Mouse (Mus musculus) intestine, embryonic 15.5 days (tissue): ENCODE results near the gene Poc1b. TPM values are rescaled to one million over a fixed set of nuclear protein-coding genes. Genes with fewer than 3 reads are reported as not detected.

ENCODE experiments used
- ATAC-seq: fragments of 200-750 bp; cut with Nextera tagmentation; 2 replicates; pipeline ENCODE4 v1.8.0; 2017; ENCODE audit warnings: moderate TSS enrichment, moderate library complexity
- H3K27ac ChIP-seq: fragments of 300-500 bp; sonication (generic); 2 replicates; pipeline ENCODE4 v1.5.1; 2015; ENCODE audit warnings: mild to moderate bottlenecking, inconsistent platforms
- H3K27me3 ChIP-seq: fragments of 300-500 bp; sonication (generic); replicated peaks from 2 replicates; pipeline ENCODE4 v1.6.1; 2015; ENCODE audit warnings: inconsistent platforms
- H3K36me3 ChIP-seq: fragments of 300-500 bp; sonication (generic); 2 replicates; pipeline ENCODE4 v1.6.1; 2015; ENCODE audit warnings: inconsistent platforms
- H3K4me1 ChIP-seq: fragments of 300-500 bp; sonication (generic); replicated peaks from 2 replicates; pipeline ENCODE4 v1.6.1; 2015; ENCODE audit warnings: inconsistent platforms
- H3K4me2 ChIP-seq: fragments of 300-500 bp; sonication (generic); replicated peaks from 2 replicates; pipeline ENCODE4 v1.6.1; 2015; ENCODE audit warnings: mild to moderate bottlenecking, inconsistent platforms
- H3K4me3 ChIP-seq: fragments of 300-500 bp; sonication (generic); replicated peaks from 2 replicates; pipeline ENCODE4 v1.5.1; 2015; ENCODE audit warnings: inconsistent platforms
- H3K9ac ChIP-seq: fragments of 300-500 bp; sonication (generic); 2 replicates; pipeline ENCODE4 v1.6.1; 2015; ENCODE audit warnings: inconsistent platforms
- H3K9me3 ChIP-seq: fragments of 300-500 bp; sonication (generic); 2 replicates; pipeline ENCODE4 v1.6.1; 2016; ENCODE audit warnings: inconsistent platforms
- WGBS: fragments of 180-500 bp; shearing (Covaris S2); methylation state at CpG from one replicate; pipeline ENCODE4 v1.1.7; 2015; 5-methylcytosine and 5-hydroxymethylcytosine counted together
- polyA plus RNA-seq: library from polyadenylated mRNA; unstranded; fragments of >200 nt; fragmentation: Nextera tagmentation; extraction: Ambion mirVana; gene quantifications from 2 replicates; pipeline ENCODE4 v1.2.1, GENCODE M21; 2015

The Poc1b gene
- polyA plus RNA-seq, 1 experiment from 2014 or later, result 23.3 TPM

- Histone ChIP-seq H3K27me3 (no peaks in the 10 kb centered on the region), H3K4me1 (peaks cover 6% of the 10 kb centered on the region), H3K9me3 (no peaks in the 10 kb centered on the region), H3K9ac (no peak overlapping the region), H3K4me2 (0 out of 2 replicates have a peak overlapping the region, but pooled peaks have one; percentile 26), H3K27ac (no peak overlapping the region), H3K36me3 (no peaks in the 10 kb centered on the region), H3K4me3 (no peak overlapping the region)
- WGBS, result 35% methylated on average over 16 of the region's 16 CpGs
- 0 out of 2 replicates have a peak, but pooled peaks have one; percentile 24 for ATAC-seq
Observed at GRCm38 (mm10) chr10:99241829-99242711, 135.2 kb downstream of the Poc1b start.

GRCm38 (mm10) chr10:99242721-99243120 lies 135.9 kb downstream of the Poc1b start:
- Histone ChIP-seq H3K9ac (no peak overlapping the region), H3K27ac (no peak overlapping the region), H3K36me3 (no peaks in the 10 kb centered on the region), H3K4me1 (peaks cover 3% of the 10 kb centered on the region), H3K27me3 (no peaks in the 10 kb centered on the region), H3K9me3 (no peaks in the 10 kb centered on the region), H3K4me3 (no peak overlapping the region), H3K4me2 (no peak overlapping the region)
- no peak for ATAC-seq
- 82% methylated on average over 10 of the region's 10 CpGs for WGBS

- no peak overlapping the region for H3K4me3 ChIP-seq
- peaks cover 3% of the 10 kb centered on the region for H3K4me1 ChIP-seq
- no peaks in the 10 kb centered on the region for H3K36me3 ChIP-seq
- no peaks in the 10 kb centered on the region for H3K27me3 ChIP-seq
- H3K9ac ChIP-seq, result no peak overlapping the region
- ATAC-seq, result peak; percentile 86
- H3K27ac ChIP-seq, result peak overlapping the region; percentile 60
- H3K9me3 ChIP-seq, result no peaks in the 10 kb centered on the region
- WGBS, result 44% methylated on average over 5 of the region's 5 CpGs
- no peak overlapping the region for H3K4me2 ChIP-seq
Observed at GRCm38 (mm10) chr10:99243907-99244489, 137.2 kb downstream of the Poc1b start.

- no peak overlapping the region for H3K4me2 ChIP-seq
- ATAC-seq, result no peak
- H3K9me3 ChIP-seq, result no peaks in the 10 kb centered on the region
- H3K27ac ChIP-seq, result no peak overlapping the region
- WGBS, result 22% methylated on average over 7 of the region's 7 CpGs
- H3K9ac ChIP-seq, result no peak overlapping the region
- H3K36me3 ChIP-seq, result no peaks in the 10 kb centered on the region
- H3K4me3 ChIP-seq, result no peak overlapping the region
- no peaks in the 10 kb centered on the region for H3K27me3 ChIP-seq
- H3K4me1 ChIP-seq, result peaks cover 3% of the 10 kb centered on the region
Observed at GRCm38 (mm10) chr10:99244655-99245260, 137.9 kb downstream of the Poc1b start.

- Histone ChIP-seq H3K4me2 (no peak overlapping the region), H3K9ac (no peak overlapping the region), H3K4me1 (peaks cover 3% of the 10 kb centered on the region; the same call in 1 of the 2 replicates), H3K27ac (no peak overlapping the region), H3K27me3 (no peaks in the 10 kb centered on the region), H3K36me3 (no peaks in the 10 kb centered on the region), H3K4me3 (no peak overlapping the region), H3K9me3 (no peaks in the 10 kb centered on the region)
- 79% methylated on average over 20 of the region's 20 CpGs for WGBS
- ATAC-seq, result no peak
Observed at GRCm38 (mm10) chr10:99246797-99247508, 140.1 kb downstream of the Poc1b start.

Other genes with a start within 250 kb of the Poc1b start
- gene Atp2b1, start 192.6 kb upstream of the Poc1b start, polyA plus RNA-seq, result 155 and 176 TPM in 2 replicates
- gene Galnt4, start 1.1 kb downstream of the Poc1b start, polyA plus RNA-seq, result 20.0 and 21.7 TPM in 2 replicates
- gene Phxr2, start 19.3 kb downstream of the Poc1b start, polyA plus RNA-seq, result not detected in 2 replicates
- gene Dusp6, start 156.2 kb downstream of the Poc1b start, polyA plus RNA-seq, result 33.5 and 38.1 TPM in 2 replicates